Mouse (Mus musculus): ENCODE measurements around the gene Clps. TPM values are rescaled to one million over a fixed set of nuclear protein-coding genes. Genes with fewer than 3 reads are reported as not detected.

Gene Clps
- total and polyA plus RNA-seq, 3 experiments, result not detected

DNA sequence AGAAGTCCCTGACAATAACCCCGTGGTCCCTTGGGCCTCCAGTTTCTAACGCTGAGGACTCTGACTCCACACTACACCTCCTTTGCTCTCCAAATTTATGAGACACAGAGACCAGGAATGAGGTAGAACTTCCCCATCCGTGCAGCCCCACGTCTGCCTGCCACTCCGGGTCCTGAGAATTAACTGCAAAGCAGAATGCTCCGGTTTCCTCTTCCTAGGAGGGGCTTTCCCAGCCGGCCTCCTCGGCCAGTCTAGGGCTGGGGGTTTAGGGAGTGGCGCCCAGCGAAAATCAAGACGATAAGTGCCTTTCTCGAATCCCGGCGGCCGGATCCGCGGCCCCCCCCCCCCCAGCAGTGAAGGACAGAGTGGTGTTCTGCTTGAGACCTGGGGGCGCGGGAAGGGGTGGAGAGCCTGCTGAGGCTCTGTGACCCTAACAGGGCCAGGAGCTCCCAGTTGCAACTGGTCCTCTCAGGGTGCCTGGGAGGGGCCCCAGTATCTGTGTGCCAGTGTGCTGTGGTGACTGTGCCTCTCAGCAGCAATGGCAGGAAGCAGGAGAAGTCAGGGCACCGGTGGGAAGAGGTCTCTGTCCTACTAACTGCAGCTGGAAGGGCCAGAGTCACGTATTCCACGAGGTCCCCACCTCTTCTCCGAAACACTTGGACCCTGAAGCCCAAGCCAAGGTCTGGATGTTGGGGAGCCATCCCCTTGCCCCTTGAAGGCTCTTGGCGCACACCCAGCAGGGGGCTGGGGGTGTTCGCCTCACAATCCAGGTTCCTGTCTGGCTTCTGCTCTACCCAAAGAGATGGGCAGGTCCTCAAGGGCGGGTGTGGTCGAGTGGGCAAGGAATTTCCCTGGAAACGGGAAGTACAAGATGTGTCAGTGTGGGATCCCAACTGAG lies 49.9 kb downstream of the Clps start:
- Histone ChIP-seq H3K27me3 (ENCODE audit: insufficient read depth, low read length) (peaks cover 59% of the 10 kb centered on the region), H3K4me3 (ENCODE audit: low read depth, low read length) (no peak overlapping the region), H3K36me3 (replicated peaks) (no peaks in the 10 kb centered on the region), H3K4me1 (ENCODE audit: insufficient read depth, low read depth, low read length) (peaks cover 6% of the 10 kb centered on the region), H3K9me3 (replicated peaks) (0 out of 2 replicates have a peak, but pooled peaks cover 3% of the 10 kb centered on the region)
- no peak for ATAC-seq (ENCODE audit: extremely low read depth, insufficient number of reproducible peaks, low FRiP score, poor library complexity, severe bottlenecking)
- no peak for DNase-seq (ENCODE audit: low spot score)
- TF ChIP-seq TAL1 (conservative IDR thresholded peaks at IDR 0.05; ENCODE audit: low read depth, low read length), result no peak
- no peak for TF ChIP-seq POLR2AphosphoS5 (IDR thresholded peaks at IDR 0.05; ENCODE audit: insufficient replicate concordance, low read depth, low read length)
- TF ChIP-seq GATA1 (IDR thresholded peaks at IDR 0.05; ENCODE audit: borderline replicate concordance, low read length), result no peak

Other genes with a start within 250 kb of the Clps start
- gene Fance, start 247.2 kb downstream of the Clps start, total RNA-seq (2014; fragmentation: Nextera tagmentation), result 33.9 and 34.5 TPM in 2 replicates
- 50.1 and 50.7 TPM in 2 replicates for gene Fance, start 247.2 kb downstream of the Clps start, total RNA-seq (2017)
- gene Fance, start 247.2 kb downstream of the Clps start, polyA plus RNA-seq (2012), result 79.0 and 80.0 TPM in 2 replicates
- 2,842 and 3,361 TPM in 2 replicates for gene Rpl10a, start 232.3 kb downstream of the Clps start, total RNA-seq (2014; fragmentation: Nextera tagmentation)
- 987 and 1,219 TPM in 2 replicates for gene Rpl10a, start 232.3 kb downstream of the Clps start, total RNA-seq (2017)
- gene Rpl10a, start 232.3 kb downstream of the Clps start, polyA plus RNA-seq (2012), result 7,805 and 8,433 TPM in 2 replicates
- 0.90 TPM in 1 of 2 replicates, not detected in the other for gene Tead3, start 209.9 kb downstream of the Clps start, total RNA-seq (2014; fragmentation: Nextera tagmentation)
- 0.06 and 0.22 TPM in 2 replicates for gene Tead3, start 209.9 kb downstream of the Clps start, total RNA-seq (2017)
- gene Tead3, start 209.9 kb downstream of the Clps start, polyA plus RNA-seq (2012), result 0.41 and 0.47 TPM in 2 replicates
- gene Tulp1, start 195.5 kb downstream of the Clps start, total RNA-seq (2014; fragmentation: Nextera tagmentation), result not detected in 2 replicates
- gene Tulp1, start 195.5 kb downstream of the Clps start, total RNA-seq (2017), result 0.16 TPM in 1 of 2 replicates, not detected in the other
- gene Tulp1, start 195.5 kb downstream of the Clps start, polyA plus RNA-seq (2012), result 0.10 TPM in 1 of 2 replicates, not detected in the other
- 11.7 and 16.4 TPM in 2 replicates for gene Fkbp5, start 43.2 kb downstream of the Clps start, total RNA-seq (2014; fragmentation: Nextera tagmentation)
- 14.0 and 18.5 TPM in 2 replicates for gene Fkbp5, start 43.2 kb downstream of the Clps start, total RNA-seq (2017)
- 36.6 and 41.4 TPM in 2 replicates for gene Fkbp5, start 43.2 kb downstream of the Clps start, polyA plus RNA-seq (2012)
- not detected in 2 replicates for gene Armc12, start 30.0 kb downstream of the Clps start, total RNA-seq (2014; fragmentation: Nextera tagmentation)
- not detected in 2 replicates for gene Armc12, start 30.0 kb downstream of the Clps start, total RNA-seq (2017)
- gene Armc12, start 30.0 kb downstream of the Clps start, polyA plus RNA-seq (2012), result 0.07 TPM in 1 of 2 replicates, not detected in the other
- not detected in 2 replicates for gene Clpsl2, start 11.4 kb downstream of the Clps start, total RNA-seq (2014; fragmentation: Nextera tagmentation)
- gene Clpsl2, start 11.4 kb downstream of the Clps start, total RNA-seq (2017), result not detected in 2 replicates
- not detected in 2 replicates for gene Clpsl2, start 11.4 kb downstream of the Clps start, polyA plus RNA-seq (2012)
- gene Lhfpl5, start 14.9 kb upstream of the Clps start, total RNA-seq (2014; fragmentation: Nextera tagmentation), result not detected in 2 replicates
- gene Lhfpl5, start 14.9 kb upstream of the Clps start, total RNA-seq (2017), result not detected in 2 replicates
- not detected in 2 replicates for gene Lhfpl5, start 14.9 kb upstream of the Clps start, polyA plus RNA-seq (2012)
- 158 and 193 TPM in 2 replicates for gene Srpk1, start 61.9 kb upstream of the Clps start, total RNA-seq (2014; fragmentation: Nextera tagmentation)
- gene Srpk1, start 61.9 kb upstream of the Clps start, total RNA-seq (2017), result 95.5 and 112 TPM in 2 replicates
- 81.6 and 95.9 TPM in 2 replicates for gene Srpk1, start 61.9 kb upstream of the Clps start, polyA plus RNA-seq (2012)
- gene Slc26a8, start 129.5 kb upstream of the Clps start, total RNA-seq (2014; fragmentation: Nextera tagmentation), result 2.5 and 3.2 TPM in 2 replicates
- gene Slc26a8, start 129.5 kb upstream of the Clps start, total RNA-seq (2017), result 0.22 and 1.1 TPM in 2 replicates
- gene Slc26a8, start 129.5 kb upstream of the Clps start, polyA plus RNA-seq (2012), result 0.10 and 0.24 TPM in 2 replicates
- gene Mapk14, start 130.6 kb upstream of the Clps start, total RNA-seq (2014; fragmentation: Nextera tagmentation), result 61.3 and 72.1 TPM in 2 replicates
- gene Mapk14, start 130.6 kb upstream of the Clps start, total RNA-seq (2017), result 67.4 and 73.2 TPM in 2 replicates
- gene Mapk14, start 130.6 kb upstream of the Clps start, polyA plus RNA-seq (2012), result 55.9 and 79.6 TPM in 2 replicates
- 5.0 and 5.6 TPM in 2 replicates for gene AC170998.1, start 165.3 kb upstream of the Clps start, total RNA-seq (2014; fragmentation: Nextera tagmentation)
- 1.3 and 2.8 TPM in 2 replicates for gene AC170998.1, start 165.3 kb upstream of the Clps start, total RNA-seq (2017)
- gene AC170998.1, start 165.3 kb upstream of the Clps start, polyA plus RNA-seq (2012), result not detected in 2 replicates
- not detected in 2 replicates for gene Mapk13, start 208.5 kb upstream of the Clps start, total RNA-seq (2014; fragmentation: Nextera tagmentation)
- gene Mapk13, start 208.5 kb upstream of the Clps start, total RNA-seq (2017), result 0.22 TPM in 1 of 2 replicates, not detected in the other
- gene Mapk13, start 208.5 kb upstream of the Clps start, polyA plus RNA-seq (2012), result not detected in 2 replicates
- gene Brpf3, start 240.3 kb upstream of the Clps start, total RNA-seq (2014; fragmentation: Nextera tagmentation), result 62.4 and 87.3 TPM in 2 replicates
- 3.4 and 5.7 TPM in 2 replicates for gene Brpf3, start 240.3 kb upstream of the Clps start, total RNA-seq (2017)
- gene Brpf3, start 240.3 kb upstream of the Clps start, polyA plus RNA-seq (2012), result 29.1 and 30.9 TPM in 2 replicates